Mouse (Mus musculus): ENCODE results near the gene Cacng6.

Cacng6 gene

GRCm38 (mm10) chr7:3457841-3458217, 33.8 kb downstream of the Cacng6 start:
- in situ Hi-C loops (cut with MboI, MseI), result no loop called here

- in situ Hi-C loops (cut with MboI, MseI), result no loop called here
Observed at GRCm38 (mm10) chr7:3460261-3460660, 36.3 kb downstream of the Cacng6 start.

- in situ Hi-C loops (cut with MboI, MseI), result no loop called here
Observed at GRCm38 (mm10) chr7:3463306-3463705, 39.3 kb downstream of the Cacng6 start.

- in situ Hi-C loops (cut with MboI, MseI), result no loop called here
Observed at GRCm38 (mm10) chr7:3468614-3469013, 44.6 kb downstream of the Cacng6 start.

- in situ Hi-C loops (cut with MboI, MseI), result no loop called here
Observed at GRCm38 (mm10) chr7:3472774-3473173, 48.8 kb downstream of the Cacng6 start.

DNA sequence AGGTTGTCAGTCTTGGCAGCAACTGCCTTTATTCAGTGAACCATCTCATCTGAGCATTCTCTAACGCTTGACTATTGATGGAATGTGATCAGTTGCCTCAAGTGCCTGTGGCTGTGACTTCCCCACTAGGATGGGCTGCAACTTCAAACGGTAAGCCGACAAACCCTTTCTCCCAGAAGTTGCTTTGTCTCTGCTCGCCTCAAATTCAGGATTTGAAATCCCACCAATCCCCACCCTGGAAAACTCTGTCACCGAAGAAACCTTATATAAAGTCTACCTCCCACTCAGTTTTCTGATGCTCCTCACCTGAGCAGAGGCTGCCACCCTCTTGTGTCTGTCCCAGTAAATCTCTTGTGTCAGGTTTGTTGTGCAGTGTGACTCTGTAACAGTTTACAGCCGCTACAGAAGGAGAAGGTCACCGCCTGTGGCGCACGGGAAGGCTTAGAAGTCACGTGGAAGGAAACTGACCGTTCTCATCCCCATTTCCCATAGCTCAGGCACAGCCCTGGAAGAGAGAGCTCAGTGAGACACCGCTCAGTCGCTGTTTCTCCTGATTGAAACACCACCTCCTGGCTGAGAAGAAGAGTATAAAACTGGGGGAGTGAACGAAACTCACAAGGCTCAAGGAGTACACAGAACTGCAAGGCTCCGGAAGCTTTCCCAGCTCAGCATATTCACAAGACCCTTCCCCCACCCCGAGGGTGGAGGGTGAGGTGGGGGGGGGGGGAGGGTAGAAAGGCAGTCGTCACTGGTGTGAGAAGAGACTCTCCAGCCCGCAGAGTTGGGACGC, 50.5 kb downstream of the Cacng6 start:
- in situ Hi-C loops (cut with MboI, MseI), result no loop called here

DNA sequence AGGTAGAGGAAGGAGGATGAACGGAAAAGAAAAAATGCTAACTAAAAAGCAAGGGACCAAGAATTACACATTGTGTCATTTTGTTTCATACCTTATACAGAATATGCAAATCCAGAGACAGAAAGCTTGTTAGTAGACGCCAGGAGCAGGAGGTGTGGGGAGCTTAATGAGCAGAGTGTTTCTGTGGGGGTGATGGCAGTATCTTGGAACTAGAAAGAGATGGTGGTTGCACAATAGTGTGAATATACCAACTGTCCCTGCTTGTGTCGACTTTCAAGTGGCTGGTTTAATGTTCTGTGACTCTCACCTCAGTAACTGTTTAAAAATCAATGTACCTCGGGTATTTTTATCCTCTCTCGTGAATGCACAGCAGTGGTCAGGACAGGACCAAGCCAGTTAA, 52.7 kb downstream of the Cacng6 start:
- in situ Hi-C loops (cut with MboI, MseI), result no loop called here

- in situ Hi-C loops (cut with MboI, MseI), result no loop called here
Observed at GRCm38 (mm10) chr7:3481948-3482608, 58.1 kb downstream of the Cacng6 start.
